Mouse (Mus musculus) adrenal gland, postnatal 25 days (tissue): ENCODE measurements around the gene Cort. TPM values are rescaled to one million over a fixed set of nuclear protein-coding genes. Genes with fewer than 3 reads are reported as not detected.
"Not testable (repeated sequence)": the region's sequence is repeated elsewhere in the genome, so short reads cannot be mapped to it uniquely, and the experiment has no call there.

ENCODE experiments used
- DNase-seq: peaks from one replicate; pipeline ENCODE4 v3.0.0; 2021; ENCODE audit warnings: mixed read lengths
- total RNA-seq: library from RNA; stranded (reverse); gene quantifications from 2 replicates; pipeline ENCODE4 v1.2.3, GENCODE M21; 2021

Cort gene
- total RNA-seq, 1 experiment from 2014 or later = 3.0 TPM

- DNase-seq = no peak
Measured at GRCm38 (mm10) chr4:149147528-149147927, 21.0 kb upstream of the Cort start.

GRCm38 (mm10) chr4:149145151-149145550 lies 18.6 kb upstream of the Cort start:
- no peak for DNase-seq

GRCm38 (mm10) chr4:149144459-149144858 lies 17.9 kb upstream of the Cort start:
- DNase-seq = peak; percentile 68

GRCm38 (mm10) chr4:149143594-149143993 lies 17.0 kb upstream of the Cort start:
- no peak for DNase-seq

GRCm38 (mm10) chr4:149138515-149138914 lies 12.0 kb upstream of the Cort start:
- no peak for DNase-seq

- DNase-seq = peak; percentile 92
Measured at GRCm38 (mm10) chr4:149136982-149137770, 10.6 kb upstream of the Cort start, which contains the start of gene Cenps. TSS of gene Cenps (minus strand) at chr4:149137629.

- no peak for DNase-seq
Measured at GRCm38 (mm10) chr4:149136116-149136850, 9.7 kb upstream of the Cort start.

- no peak for DNase-seq
Measured at GRCm38 (mm10) chr4:149133395-149133794, 6.8 kb upstream of the Cort start.

GRCm38 (mm10) chr4:149131789-149132565 lies 5.4 kb upstream of the Cort start:
- DNase-seq = no peak

GRCm38 (mm10) chr4:149131021-149131752 lies 4.6 kb upstream of the Cort start:
- no peak for DNase-seq

DNA sequence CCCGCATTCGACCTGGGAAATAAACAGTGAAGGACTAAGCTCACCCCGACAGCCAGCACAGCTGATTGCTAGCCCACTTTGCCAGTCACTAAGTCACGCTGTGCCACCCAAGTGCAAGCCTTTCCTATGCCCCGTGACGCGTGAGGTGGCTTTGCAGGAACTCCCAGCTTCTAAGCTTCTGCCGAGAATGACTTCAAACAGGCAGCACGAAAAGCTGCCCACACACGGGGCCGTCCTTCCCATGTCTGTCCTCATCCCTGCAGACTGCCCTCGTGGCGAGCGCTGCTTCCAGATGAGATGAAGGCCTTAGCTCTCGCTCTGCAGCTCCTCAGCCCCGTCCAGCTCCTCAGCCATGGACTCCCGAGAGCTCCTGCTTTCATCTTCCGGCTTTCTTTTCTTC lies 1.9 kb upstream of the Cort start:
- DNase-seq = no peak

DNA sequence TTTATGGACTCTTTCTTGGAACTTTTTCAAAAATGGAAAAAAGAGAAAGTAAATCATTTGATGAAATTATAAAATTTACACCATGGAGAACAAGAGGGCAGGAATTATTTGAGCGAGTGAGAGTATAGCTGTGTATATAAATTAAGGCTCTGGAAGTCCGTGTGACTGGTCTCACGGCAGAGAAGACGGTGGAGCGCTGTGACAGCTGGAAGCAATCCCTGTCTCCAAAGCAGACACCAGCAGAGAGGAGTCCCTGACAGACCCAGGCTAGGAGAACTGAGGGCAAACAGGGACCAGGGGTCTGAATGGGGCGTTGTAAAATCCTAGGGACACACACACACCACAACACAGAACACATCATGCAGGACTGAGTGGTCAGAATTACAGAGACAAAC lies 451 bp downstream of the Cort start:
- no peak for DNase-seq

- no peak for DNase-seq
Measured at GRCm38 (mm10) chr4:149125341-149126114, 1.0 kb downstream of the Cort start.

- DNase-seq = no peak
Measured at GRCm38 (mm10) chr4:149123432-149123831, 3.1 kb downstream of the Cort start.

- DNase-seq = not testable (repeated sequence)
Measured at GRCm38 (mm10) chr4:149119978-149120562, 6.5 kb downstream of the Cort start.

DNA sequence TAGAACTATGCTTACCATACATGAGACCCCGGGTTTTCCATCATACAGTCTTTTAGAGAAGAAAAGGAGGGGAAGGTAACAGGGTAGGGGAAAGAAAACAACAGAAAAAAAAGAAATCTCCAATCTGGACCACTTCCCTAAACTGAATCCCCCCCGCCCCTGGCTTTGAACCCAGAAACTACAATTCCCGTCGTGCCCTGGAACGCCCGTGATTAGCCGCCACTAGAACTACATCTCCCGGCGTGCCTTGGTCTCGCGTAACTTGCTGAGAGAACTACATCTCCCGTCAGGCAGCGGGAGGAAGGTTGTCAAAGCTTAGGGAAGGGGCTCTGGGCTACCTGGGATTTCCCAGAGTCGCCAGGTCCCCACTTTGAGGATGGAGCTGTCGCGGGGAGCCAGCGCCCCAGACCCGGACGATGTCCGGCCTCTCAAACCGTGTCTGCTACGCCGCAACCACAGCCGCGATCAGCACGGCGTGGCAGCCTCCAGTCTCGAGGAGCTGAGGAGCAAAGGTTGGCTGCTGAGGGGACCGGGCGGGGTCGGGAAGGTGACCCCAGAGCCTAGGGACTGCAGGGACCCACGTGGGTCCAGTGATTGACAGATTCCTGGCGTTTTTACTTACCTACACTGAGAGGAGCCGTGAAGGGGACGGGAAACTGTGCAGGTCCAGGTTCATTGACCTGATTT lies 22.5 kb downstream of the Cort start, which contains the start of gene Dffa:
Gene Dffa (plus strand): TSS at position 272 of the 687 bp plus-strand sequence.
- peak; percentile 87 for DNase-seq

DNA sequence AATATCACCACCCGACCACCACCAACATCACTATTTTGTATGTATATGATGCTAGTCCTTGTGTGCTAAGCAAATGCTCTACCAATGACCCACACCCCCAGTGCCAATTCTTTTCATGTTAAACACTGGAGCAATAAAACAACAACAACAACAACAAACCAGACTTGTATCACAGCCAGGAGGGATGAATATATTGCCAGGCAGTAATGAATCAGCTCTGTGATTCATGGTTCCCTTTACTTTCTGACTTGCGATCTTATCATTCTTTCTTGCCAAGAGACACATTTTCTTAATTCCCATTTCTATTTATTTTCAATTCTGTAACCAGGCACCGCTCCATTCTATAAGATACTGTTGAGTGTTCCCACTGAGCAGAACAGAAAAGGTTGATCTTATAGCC lies 25.1 kb downstream of the Cort start:
- DNase-seq = no peak

- DNase-seq = not testable (repeated sequence)
Measured at GRCm38 (mm10) chr4:149100449-149100848, 26.1 kb downstream of the Cort start.

DNA sequence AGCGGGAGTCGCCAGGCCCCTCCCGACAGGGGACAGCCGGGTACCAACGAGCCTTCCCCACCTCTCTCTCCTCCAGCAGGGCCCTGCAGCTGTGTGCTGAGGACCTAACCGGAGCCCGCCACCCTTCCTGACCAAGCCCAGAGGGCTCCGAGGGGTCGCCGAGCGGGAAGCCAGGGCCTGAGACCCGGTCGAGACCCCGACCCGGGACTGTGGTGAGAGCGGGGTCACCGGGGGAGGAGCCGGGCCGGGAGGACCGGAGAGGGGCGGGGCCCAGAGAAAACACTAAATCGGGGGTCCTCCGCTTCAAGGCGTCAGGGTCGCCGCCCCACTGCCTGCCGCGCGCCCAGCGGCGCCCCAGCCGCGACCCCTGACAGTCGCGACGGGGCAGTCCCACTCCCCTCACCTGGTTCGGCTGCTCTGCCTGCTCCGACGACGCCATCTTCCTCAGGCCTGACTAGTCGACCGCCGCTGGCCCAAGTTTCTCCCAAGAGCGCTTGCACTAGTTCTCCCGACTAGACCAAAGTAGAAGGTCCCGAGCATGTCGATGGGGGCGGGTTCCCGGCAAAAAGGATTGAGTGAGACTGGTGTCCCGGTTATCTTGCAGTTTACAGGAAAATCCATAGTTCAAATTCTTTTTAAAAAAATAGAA lies 27.1 kb downstream of the Cort start, which contains the start of gene Pex14:
Gene Pex14 (minus strand): TSS at position 508 of the 649 bp plus-strand sequence.
- DNase-seq = peak; percentile 90
